Mouse (Mus musculus): ENCODE measurements around the gene Igfbp5. TPM values are rescaled to one million over a fixed set of nuclear protein-coding genes. Genes with fewer than 3 reads are reported as not detected.

The Igfbp5 gene
- polyA plus RNA-seq (2014; fragmentation: Illumina TruSeq; extraction: RNeasy Lipid Tissue Mini Kit (QIAGEN cat#74804); ENCODE audit: low read depth, low replicate concordance) = 87.0 TPM

GRCm38 (mm10) chr1:72874287-72875211 lies at the start of gene Igfbp5:
TSS of gene Igfbp5 (minus strand) at chr1:72874884.

GRCm38 (mm10) chr1:72823751-72824706 lies 50.7 kb downstream of the Igfbp5 start, which contains the start of gene Igfbp2:
TSS of gene Igfbp2 (plus strand) at chr1:72824503.

Other genes with a start within 250 kb of the Igfbp5 start
- gene Ankar, start 174.3 kb downstream of the Igfbp5 start, polyA plus RNA-seq (2014; fragmentation: Illumina TruSeq; extraction: RNeasy Lipid Tissue Mini Kit (QIAGEN cat#74804); ENCODE audit: low read depth, low replicate concordance) = not detected
- 32.1 TPM for gene Rpl37a, start 163.6 kb downstream of the Igfbp5 start, polyA plus RNA-seq (2014; fragmentation: Illumina TruSeq; extraction: RNeasy Lipid Tissue Mini Kit (QIAGEN cat#74804); ENCODE audit: low read depth, low replicate concordance)
- not detected for gene Igfbp2, start 50.4 kb downstream of the Igfbp5 start, polyA plus RNA-seq (2014; fragmentation: Illumina TruSeq; extraction: RNeasy Lipid Tissue Mini Kit (QIAGEN cat#74804); ENCODE audit: low read depth, low replicate concordance)
- not detected for gene Tnp1, start 141.0 kb upstream of the Igfbp5 start, polyA plus RNA-seq (2014; fragmentation: Illumina TruSeq; extraction: RNeasy Lipid Tissue Mini Kit (QIAGEN cat#74804); ENCODE audit: low read depth, low replicate concordance)

All from adrenal gland, adult 10 weeks (tissue).